Mouse (Mus musculus) heart, embryonic 13.5 days (tissue): ENCODE results near the gene Lipa. TPM values are rescaled to one million over a fixed set of nuclear protein-coding genes. Genes with fewer than 3 reads are reported as not detected.

ENCODE experiments used
- ATAC-seq: fragments of 200-750 bp; cut with Nextera tagmentation; 2 replicates; pipeline ENCODE4 v1.8.0; 2017; ENCODE audit warnings: moderate TSS enrichment; ENCODE audit not compliant: insufficient number of reproducible peaks, low FRiP score, low TSS enrichment; ENCODE audit errors: extremely low read depth
- H3K27ac ChIP-seq: fragments of 300-500 bp; sonication (generic); replicated peaks from 2 replicates; pipeline ENCODE4 v1.5.1; 2015; ENCODE audit warnings: moderate library complexity, mild to moderate bottlenecking, inconsistent platforms
- H3K27me3 ChIP-seq: fragments of 300-500 bp; sonication (generic); replicated peaks from 2 replicates; pipeline ENCODE4 v1.6.1; 2015; ENCODE audit warnings: mild to moderate bottlenecking, inconsistent platforms
- H3K36me3 ChIP-seq: fragments of 300-500 bp; sonication (generic); 2 replicates; pipeline ENCODE4 v1.6.1; 2015; ENCODE audit warnings: mild to moderate bottlenecking, inconsistent platforms
- H3K4me1 ChIP-seq: fragments of 300-500 bp; sonication (generic); 2 replicates; pipeline ENCODE4 v1.6.1; 2015; ENCODE audit warnings: inconsistent platforms
- H3K4me2 ChIP-seq: fragments of 300-500 bp; sonication (generic); 2 replicates; pipeline ENCODE4 v1.6.1; 2015; ENCODE audit warnings: inconsistent platforms, mild to moderate bottlenecking, moderate library complexity
- H3K4me3 ChIP-seq: fragments of 300-500 bp; sonication (generic); 2 replicates; pipeline ENCODE4 v1.5.1; 2015; ENCODE audit warnings: moderate library complexity, mild to moderate bottlenecking, inconsistent platforms
- H3K9ac ChIP-seq: fragments of 300-500 bp; sonication (generic); 2 replicates; pipeline ENCODE4 v1.6.1; 2015; ENCODE audit warnings: inconsistent platforms, mild to moderate bottlenecking, moderate library complexity
- H3K9me3 ChIP-seq: fragments of 300-500 bp; sonication (generic); 2 replicates; pipeline ENCODE4 v1.6.1; 2016; ENCODE audit warnings: inconsistent platforms
- WGBS: fragments of 180-500 bp; shearing (Covaris S2); methylation state at CpG from one replicate; pipeline ENCODE4 v1.1.7; 2015; ENCODE audit warnings: mixed read lengths; 5-methylcytosine and 5-hydroxymethylcytosine counted together
- polyA plus RNA-seq: library from polyadenylated mRNA; unstranded; fragments of >200 nt; fragmentation: Nextera tagmentation; extraction: Ambion mirVana; gene quantifications from 2 replicates; pipeline ENCODE4 v1.2.1, GENCODE M21; 2015

Gene Lipa
- polyA plus RNA-seq, 1 experiment from 2014 or later, result 31.1 TPM

DNA sequence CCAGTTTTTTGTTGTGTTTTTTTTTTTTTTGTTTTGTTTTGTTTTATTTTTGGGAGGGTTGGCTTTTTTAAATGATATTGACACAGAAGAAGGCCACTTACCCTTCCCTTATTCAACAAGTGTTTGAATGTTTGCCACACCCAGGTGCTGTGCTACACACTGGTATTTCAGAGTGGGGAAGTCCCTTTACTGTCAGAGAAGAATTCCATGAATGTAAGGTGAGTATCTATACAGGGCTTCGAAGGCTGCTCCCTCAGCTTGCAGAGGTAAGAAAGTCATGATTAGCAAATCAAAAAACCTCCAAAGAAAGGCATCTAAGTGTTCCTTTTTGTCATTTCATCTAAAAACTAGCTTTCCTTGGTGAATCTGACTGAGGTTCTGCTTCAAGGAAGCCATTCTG, 78.4 kb downstream of the Lipa start:
- Histone ChIP-seq H3K36me3 (no peaks in the 10 kb centered on the region), H3K27ac (no peak overlapping the region), H3K4me3 (no peak overlapping the region), H3K4me1 (peaks cover 17% of the 10 kb centered on the region), H3K9ac (no peak overlapping the region), H3K4me2 (no peak overlapping the region), H3K9me3 (no peaks in the 10 kb centered on the region), H3K27me3 (no peaks in the 10 kb centered on the region)
- WGBS, result 66% methylated on average over 1 of the region's 1 CpGs
- no peak for ATAC-seq

- Histone ChIP-seq H3K27me3 (no peaks in the 10 kb centered on the region), H3K4me1 (peaks cover 33% of the 10 kb centered on the region), H3K36me3 (no peaks in the 10 kb centered on the region), H3K9me3 (no peaks in the 10 kb centered on the region), H3K27ac (peak overlapping the region; percentile 74), H3K9ac (no peak overlapping the region), H3K4me2 (peak overlapping the region; percentile 46), H3K4me3 (no peak overlapping the region)
- no peak for ATAC-seq
- 50% methylated on average over 4 of the region's 4 CpGs for WGBS
These were observed 81.8 kb downstream of the Lipa start for GRCm38 (mm10) chr19:34445410-34446012.

DNA sequence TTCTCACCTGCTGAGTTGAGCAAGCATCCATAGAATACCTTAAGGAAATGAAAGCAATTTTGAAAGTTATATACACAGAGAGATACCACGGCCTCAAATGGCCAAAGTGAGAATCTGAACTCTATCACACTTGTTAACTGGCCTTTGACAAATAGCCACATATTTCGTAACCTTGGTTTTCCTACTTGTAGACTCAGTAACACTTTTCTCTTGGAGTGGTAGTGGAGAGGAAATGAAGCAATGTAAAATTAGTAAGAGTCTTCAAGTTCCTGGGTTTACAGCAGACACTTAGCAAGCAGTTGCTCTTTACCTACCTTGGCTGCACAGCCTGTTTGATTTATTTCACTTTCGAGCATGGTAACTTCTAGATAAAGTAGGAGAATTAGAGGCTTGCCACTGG, 82.5 kb downstream of the Lipa start:
- Histone ChIP-seq H3K9ac (no peak overlapping the region), H3K4me1 (peaks cover 33% of the 10 kb centered on the region), H3K27ac (peak overlapping the region; percentile 44), H3K4me3 (no peak overlapping the region), H3K27me3 (no peaks in the 10 kb centered on the region), H3K36me3 (no peaks in the 10 kb centered on the region), H3K4me2 (no peak overlapping the region), H3K9me3 (no peaks in the 10 kb centered on the region)
- 68% methylated on average over 3 of the region's 3 CpGs for WGBS
- no peak for ATAC-seq

Other genes with a start within 250 kb of the Lipa start
- gene Fas, start 236.8 kb downstream of the Lipa start, polyA plus RNA-seq, result 2.6 and 2.8 TPM in 2 replicates
- gene Ch25h, start 52.3 kb downstream of the Lipa start, polyA plus RNA-seq, result 5.1 and 5.7 TPM in 2 replicates
- 6.2 and 8.0 TPM in 2 replicates for gene Ifit2, start 23.2 kb upstream of the Lipa start, polyA plus RNA-seq
- gene Ifit3, start 56.1 kb upstream of the Lipa start, polyA plus RNA-seq, result 1.5 and 1.6 TPM in 2 replicates
- 1.5 and 1.6 TPM in 2 replicates for gene Ifit1bl1, start 74.5 kb upstream of the Lipa start, polyA plus RNA-seq
- gene Ifit3b, start 80.5 kb upstream of the Lipa start, polyA plus RNA-seq, result 0.37 and 1.0 TPM in 2 replicates
- gene Ifit1bl2, start 113.3 kb upstream of the Lipa start, polyA plus RNA-seq, result 0.72 and 0.98 TPM in 2 replicates
- 0.88 and 1.3 TPM in 2 replicates for gene Ifit1, start 113.4 kb upstream of the Lipa start, polyA plus RNA-seq
- gene Slc16a12, start 219.8 kb upstream of the Lipa start, polyA plus RNA-seq, result 16.4 and 21.3 TPM in 2 replicates